Mouse (Mus musculus) MN1 (cell line): ENCODE results near the gene Fam209.
A peak's percentile ranks its signal among the peaks of the same experiment; 100 is the strongest.

ENCODE experiments used
- DNase-seq: peaks from one replicate; pipeline ENCODE4 v3.0.0-alpha.2; 2016; ENCODE audit warnings: low spot score

Gene Fam209

DNA sequence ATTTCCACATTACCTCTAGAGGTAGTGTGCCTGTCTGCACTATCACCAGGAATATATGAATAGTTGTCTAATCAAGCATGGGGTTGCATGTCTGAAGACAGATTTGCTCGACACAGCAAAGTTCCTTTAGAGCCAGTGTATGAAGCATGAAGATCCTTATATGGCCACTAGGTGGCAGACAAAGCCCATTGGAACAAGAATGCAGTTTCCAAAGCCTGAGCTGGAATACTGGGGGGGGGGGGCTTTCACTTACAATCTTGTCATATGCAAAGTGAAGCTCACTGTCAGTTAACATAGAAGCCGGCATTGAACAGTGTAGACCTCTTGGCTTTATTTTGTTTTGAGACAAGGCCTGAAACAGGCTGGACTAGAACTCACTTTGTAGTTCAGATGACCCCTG lies 5.5 kb downstream of the Fam209 start:
- DNase-seq = peak; percentile 60

DNA sequence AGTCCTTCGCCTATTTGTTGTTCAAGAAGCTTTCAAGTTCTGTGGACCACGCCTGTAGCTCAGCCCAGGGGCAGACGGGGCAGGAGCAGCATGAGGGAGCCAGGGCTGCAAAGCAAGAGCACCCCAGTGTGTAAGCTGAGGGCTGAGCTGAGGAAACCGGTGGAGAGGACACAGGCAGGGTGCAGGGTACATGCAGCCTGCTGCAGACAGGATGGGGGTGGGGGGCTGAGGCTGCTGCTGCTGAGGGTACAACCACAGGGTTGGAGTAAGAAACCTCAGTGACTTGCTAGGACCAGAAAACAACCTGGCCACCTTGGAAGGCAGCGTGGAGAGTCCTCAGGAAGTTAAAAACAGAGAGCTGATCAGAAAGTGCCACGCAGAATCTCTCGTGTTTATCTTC lies 8.0 kb downstream of the Fam209 start:
- DNase-seq = no peak

DNA sequence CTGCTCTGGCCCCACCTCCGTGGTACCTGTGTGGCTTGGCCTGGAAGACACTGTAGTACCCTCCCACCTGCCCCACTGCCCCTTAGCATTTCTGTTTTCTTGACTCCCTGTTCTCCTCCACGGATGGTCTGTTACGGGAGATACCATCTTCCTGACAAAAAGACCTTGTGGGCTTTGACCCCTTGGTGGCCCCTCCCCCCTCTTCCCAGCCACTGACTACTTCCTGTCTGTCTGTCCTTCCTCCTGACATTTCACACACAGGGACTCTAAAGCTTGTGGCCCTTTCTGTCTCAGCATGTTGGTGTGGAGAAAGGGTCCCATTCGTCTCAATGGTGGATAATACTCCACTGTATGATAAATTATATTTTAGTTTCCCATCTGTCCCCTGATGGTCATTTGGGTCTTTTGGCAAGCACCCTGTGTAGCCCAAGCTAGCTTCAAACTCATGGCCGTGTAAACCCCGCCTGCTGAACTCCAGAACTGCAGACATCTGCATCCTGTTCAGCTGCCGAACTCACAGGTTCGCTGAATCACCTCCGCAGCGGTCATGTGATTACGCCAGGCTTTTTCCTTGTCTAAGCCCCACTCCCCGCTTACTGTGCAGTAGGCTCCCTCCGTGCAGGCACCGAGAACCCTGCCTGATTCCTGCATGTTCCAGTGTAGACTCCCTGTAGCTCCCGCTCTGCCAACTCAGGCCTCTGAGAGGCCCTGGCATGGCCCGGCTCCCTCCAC lies 9.5 kb downstream of the Fam209 start:
- no peak for DNase-seq

DNA sequence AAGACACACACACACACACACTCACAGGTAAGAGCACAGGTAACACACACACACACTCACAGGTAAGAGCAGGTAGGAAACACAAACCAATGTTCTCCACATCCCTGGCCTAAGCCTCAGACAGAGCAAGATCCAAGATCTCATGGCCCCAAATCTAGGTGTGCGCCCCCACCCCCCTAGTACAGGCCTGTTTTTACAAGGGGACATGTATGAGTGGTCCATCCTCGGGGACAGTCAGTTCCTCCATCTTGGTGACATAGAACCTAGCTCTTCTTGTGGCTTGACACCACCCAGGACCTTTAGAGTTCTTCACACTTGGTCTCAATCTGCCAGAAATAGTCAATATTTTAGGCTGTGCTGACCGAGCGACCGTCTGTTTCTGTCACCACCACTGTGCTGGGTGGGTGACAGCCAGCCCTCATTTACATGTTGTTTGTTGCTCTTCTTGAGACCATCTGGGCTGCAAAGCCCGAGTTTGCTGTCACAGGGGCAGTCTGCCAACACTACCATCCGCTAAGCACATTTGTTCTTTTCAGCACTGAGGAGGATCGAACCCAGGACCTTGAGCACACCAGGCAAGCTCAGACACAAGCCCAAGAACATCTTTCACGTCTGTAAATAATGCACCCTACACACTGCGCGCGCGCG lies 11.6 kb downstream of the Fam209 start:
- no peak for DNase-seq

DNA sequence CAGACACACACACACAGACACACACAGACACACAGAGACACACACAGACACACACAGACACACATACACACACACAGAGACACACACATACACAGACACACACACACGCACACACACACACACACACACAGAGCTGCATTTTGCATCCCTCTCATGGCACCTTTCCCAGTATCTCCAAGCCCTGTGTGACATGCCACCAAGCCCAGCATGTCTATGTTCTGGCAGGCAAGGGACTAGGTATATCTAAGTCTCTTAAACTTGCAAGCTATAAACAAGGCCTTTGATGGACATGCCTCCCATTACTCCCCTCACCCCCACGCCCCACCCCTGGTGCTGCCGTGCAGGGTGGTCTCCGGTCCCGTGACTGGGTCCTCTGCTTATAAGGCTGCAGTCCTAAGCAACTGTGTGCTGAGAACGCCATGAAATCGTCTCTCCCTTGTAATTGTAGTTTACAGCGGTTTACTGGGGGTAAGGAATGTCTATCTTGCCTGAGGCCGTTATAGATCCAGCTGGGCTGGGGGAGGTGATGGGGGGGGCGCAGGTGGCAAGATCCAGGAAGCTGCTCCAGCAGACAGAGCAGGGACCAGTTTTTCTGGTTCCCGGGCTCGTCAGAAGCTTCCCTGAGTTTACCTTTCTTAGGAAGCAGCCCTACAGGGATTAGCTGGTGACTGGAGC lies 12.5 kb downstream of the Fam209 start:
- no peak for DNase-seq

DNA sequence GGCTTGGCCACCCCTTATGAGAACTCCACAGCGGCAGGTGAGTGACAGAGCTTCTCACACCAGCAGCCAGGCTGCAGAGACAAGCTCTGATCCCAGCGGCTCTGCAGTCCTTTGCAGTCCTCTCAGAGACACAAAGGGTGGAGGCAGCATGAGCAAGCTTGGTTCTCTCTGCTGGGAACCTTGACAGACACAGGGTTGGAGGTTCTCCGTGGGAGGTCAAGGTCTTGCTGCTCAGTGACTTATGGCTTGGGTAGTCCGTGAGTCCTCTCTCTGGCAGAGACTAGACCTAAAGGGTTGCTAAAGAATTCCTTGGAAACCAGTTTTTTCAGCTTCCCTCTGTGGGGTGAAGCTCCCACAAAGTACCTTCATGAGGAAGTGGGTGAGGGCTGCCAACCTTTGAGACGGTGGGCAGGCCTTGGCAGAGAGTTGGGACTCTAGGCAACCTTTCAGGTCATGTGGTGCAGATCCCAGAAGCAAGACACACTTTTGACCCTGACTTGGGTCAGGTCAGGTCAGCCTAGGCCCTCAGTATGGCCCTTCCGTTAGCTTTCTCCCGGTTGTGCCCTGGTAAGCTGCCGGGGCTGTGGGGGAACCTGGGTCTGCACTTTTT lies 24.5 kb downstream of the Fam209 start:
- DNase-seq = no peak

DNA sequence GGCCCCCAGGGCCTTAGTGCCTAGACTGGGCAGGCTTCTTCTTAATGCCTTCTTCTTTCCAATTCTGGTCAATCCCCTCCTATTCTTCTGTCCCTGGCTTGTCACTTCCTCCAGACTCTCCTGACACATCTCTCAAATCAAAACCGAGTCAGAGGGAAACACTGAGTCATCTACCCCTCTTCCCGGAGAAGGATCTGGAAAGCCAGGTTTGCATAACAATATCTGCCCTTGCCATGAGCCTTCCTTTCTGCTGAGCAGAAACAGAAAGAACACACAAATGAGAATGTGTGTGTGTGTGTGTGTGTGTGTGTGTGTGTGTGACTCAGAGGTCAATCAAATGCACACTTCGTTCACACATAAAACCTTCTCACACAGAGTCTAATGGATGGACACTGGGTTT lies 26.5 kb downstream of the Fam209 start:
- DNase-seq = no peak

DNA sequence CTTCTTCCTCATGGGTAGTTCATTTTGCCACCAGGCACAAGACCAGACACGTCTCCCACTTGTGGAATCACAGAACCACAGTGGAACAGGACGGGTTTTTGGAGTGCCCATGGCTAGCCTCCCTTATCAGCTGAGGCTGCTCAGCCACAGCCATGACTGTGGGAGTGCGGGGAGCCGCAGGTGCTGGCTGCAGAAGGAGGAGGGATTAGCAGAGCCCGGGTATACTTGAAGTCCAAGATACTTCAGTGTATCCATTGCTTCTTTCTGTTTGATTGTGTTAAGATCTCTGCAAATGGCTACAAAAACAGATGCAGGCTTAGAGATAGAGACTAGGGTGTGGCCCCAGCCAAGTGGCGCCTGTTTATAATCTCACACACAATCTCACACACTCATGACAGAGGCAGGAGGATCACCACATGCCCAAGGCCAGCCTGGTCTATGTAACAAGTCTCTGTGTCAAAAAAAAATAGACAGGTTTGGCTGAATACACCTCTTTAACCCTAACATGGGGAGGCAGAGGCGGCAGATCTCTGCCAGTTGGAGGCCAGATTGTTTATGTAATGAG lies 28.5 kb downstream of the Fam209 start:
- no peak for DNase-seq

DNA sequence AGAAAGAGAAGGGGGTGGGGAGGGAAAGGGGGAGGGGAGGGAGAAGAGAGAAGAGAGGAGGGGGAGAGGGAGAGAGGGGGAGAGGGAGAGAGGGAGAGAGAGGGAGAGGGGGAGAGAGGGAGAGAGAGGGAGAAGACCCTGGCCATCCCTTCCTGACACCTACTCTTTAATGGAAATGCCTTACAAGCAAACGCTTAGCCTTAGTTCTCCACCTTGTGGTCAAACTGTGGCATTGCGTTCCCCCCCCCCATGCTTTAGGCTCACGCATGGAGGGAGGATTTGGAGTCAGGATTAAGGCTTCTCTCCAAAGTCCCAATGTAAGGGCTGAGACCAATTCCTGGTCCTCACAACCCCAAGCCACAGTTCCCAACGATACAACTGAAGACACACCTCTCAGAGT lies 29.0 kb downstream of the Fam209 start:
- peak; percentile 38 for DNase-seq

DNA sequence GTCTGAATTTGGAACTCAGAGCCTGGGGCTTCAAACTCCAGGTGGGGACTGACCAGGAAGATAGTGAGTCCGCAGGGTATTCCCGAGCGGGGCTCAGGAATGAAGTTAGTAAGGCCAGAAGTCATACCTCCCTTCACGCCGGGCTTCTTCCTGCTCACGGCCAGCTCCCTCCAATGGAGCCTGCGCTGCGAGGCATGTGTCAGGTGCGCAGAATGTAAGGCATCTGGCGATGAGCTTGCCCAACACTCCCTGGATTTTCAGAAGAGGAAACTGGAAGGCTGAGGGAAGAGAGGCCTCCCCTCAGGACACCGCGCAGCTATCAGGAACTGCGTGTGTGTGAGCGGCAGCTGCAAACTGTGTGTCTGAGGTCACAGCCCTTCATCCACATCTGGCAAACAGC lies 29.8 kb downstream of the Fam209 start:
- no peak for DNase-seq

DNA sequence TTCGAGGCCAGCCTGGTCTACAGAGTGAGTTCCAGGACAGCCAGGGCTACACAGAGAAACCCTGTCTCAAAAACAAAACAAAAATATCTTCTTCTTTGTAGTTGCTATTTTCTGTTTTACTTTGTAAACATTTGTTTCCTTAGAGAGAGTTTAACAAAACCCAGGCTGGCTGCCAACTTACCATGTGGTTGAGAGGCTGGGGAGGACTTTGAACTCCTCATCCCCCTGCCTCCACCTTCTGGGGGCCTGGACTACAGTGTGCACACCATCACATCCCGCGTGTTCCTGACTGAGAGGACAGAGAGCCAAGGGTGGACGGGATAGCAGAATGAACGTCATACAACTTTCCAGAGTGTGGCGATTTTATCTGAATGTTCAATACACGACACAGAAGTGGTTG lies 33.8 kb downstream of the Fam209 start:
- DNase-seq = no peak

DNA sequence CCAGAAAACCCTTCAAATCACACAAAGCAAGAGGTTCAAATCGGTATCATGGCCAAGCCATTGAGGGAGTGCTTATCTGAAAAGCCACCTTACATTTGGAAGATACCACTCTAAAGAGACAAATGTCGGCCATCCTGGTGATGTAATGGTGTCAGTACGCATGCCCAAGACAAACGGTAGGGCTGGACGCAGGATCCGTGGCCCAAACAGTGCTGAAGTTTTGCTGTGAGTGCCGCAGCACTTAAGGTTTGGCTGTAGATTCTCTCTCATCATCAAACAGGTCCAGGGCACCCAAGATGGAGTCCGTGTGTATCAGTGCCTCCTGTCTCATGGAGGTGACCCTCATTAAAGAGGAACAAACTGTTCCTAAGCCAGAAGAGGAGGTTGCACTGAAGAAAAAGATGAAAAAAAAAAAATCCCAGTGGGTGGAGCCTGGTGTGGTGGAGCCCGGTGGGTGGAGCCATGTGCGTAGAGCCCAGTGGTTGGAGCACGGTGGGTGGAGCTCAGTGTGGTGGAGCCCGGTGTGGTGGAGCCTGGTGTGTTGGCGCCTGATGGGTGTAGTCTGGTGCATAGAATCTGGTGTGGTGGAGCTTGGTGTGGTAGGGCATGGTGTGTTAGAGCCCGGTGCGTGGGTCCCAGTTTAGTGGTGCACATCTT lies 37.9 kb downstream of the Fam209 start:
- DNase-seq = no peak

DNA sequence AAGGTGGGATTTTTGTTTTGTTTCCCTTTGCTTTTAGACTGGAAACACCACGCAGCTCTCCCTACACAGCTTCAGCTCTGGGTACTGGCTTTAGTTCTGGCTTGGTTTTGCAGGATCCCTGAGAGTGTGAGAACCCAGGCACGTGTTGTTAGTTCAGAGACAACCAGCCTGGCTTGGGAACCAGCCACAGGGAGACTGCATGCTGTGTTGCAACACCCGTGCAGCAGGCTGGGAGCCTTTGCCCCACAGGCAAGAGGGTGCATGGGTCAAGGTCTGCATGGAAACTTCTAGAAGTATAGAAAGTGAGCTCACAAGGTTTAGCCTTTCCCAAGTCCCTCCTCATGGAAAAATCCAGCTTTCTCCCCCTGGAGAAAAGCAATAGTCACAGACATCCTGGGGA lies 38.6 kb downstream of the Fam209 start:
- DNase-seq = no peak

DNA sequence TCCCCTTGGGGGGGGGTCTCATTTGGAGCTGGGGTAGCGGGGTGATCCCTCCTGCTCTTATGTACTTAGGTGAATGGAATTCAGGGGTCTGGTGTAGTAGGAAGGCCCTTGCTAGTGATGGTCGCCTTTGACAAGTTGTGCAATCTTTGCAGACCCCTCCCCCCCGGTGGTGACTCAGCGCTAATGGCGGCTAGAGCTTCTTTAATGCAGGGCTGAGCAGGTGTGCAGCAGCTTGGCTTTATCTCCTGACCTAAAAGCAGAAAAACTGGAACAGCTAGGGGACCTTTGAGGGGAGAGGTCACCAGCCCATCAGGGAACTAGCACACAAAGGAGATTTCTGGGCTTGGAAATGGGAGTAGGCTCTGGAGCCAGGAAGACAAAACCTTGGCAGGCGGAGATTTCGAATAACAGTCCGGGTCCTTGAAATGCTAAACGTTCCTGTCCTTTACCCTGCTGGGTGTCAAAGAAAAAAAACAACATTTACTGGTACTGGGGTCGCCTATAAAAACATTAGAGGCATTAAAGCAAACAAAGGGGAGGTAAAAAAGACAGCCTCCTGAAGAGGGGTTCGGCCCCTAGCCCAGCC lies 44.2 kb downstream of the Fam209 start:
- DNase-seq = no peak

DNA sequence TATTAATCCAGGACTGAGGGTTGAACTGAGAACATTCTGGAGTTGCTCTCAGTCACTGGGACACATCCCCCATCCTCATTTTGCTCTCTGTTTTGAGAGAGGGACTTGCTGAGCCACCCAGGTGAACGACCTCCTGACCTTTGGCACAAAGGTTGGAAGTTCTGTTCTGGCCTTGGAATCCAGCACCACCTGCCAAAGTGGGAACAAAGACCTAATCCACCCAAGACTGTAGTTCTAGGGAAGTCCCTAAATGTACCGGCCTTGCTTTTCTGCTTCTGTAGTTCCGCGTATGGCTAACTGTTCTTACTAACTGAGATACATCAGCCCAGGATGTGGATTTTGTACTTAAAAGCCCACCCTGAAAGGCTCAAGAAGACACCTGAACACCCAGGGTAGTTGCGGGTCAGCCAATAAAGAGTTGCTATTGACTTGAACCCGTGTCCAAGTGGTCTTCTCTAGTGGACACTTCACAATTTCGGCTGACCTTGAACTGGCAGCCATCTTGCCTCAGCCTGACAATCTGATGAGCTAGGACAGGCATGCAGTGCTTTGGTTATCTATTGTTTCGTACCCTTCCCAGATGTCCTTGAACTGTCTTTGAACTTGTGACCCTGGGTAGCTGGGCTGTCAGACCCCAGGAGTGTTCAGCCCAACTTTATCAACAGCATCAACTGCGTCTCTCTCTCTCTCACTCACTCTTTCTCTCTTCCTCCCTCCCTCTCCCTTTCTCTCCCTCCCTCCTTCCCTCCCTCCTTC lies 48.5 kb downstream of the Fam209 start:
- DNase-seq = no peak

DNA sequence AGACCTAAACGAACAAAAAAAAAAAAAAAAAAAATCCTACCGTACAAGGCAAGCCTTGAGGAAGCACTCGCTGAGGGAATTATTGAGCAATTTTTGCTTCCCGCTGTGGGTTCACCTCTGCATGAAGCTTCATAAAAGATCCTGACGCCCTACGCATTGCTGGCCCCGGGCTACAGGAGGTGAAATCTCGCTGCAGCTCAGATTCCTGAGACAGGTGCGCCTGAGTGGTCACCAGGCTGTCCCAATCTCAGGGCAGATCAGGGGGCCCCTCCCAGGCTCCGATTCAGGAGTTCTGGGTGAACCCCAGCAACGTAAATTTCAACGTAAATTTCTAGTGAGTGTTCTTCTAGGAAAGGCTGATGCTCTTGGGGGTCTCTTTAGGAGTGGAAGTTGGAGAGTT lies 50.2 kb downstream of the Fam209 start:
- DNase-seq = no peak
